Mouse (Mus musculus) forebrain, embryonic 15.5 days (tissue): ENCODE data around the gene Pard3b. TPM values are rescaled to one million over a fixed set of nuclear protein-coding genes. Genes with fewer than 3 reads are reported as not detected.

Experiments used
- ATAC-seq: fragments of 200-750 bp; cut with Nextera tagmentation; replicated peaks from 2 replicates; pipeline ENCODE4 v1.8.0; 2017; ENCODE audit warnings: mild to moderate bottlenecking, moderate TSS enrichment, moderate library complexity
- H3K27ac ChIP-seq: fragments of 300-500 bp; sonication (generic); replicated peaks from 2 replicates; pipeline ENCODE4 v1.5.1; 2015; ENCODE audit warnings: mild to moderate bottlenecking, inconsistent platforms
- H3K27me3 ChIP-seq: fragments of 300-500 bp; sonication (generic); 2 replicates; pipeline ENCODE4 v1.6.1; 2015; ENCODE audit warnings: inconsistent platforms
- H3K36me3 ChIP-seq: fragments of 300-500 bp; sonication (generic); 2 replicates; pipeline ENCODE4 v1.6.1; 2015; ENCODE audit warnings: mild to moderate bottlenecking, inconsistent platforms
- H3K4me1 ChIP-seq: fragments of 300-500 bp; sonication (generic); 2 replicates; pipeline ENCODE4 v1.6.1; 2015; ENCODE audit warnings: inconsistent platforms
- H3K4me2 ChIP-seq: fragments of 300-500 bp; sonication (generic); replicated peaks from 2 replicates; pipeline ENCODE4 v1.6.1; 2015; ENCODE audit warnings: mild to moderate bottlenecking, inconsistent platforms
- H3K4me3 ChIP-seq: fragments of 300-500 bp; sonication (generic); 2 replicates; pipeline ENCODE4 v1.5.1; 2015; ENCODE audit warnings: mild to moderate bottlenecking, inconsistent platforms
- H3K9ac ChIP-seq: fragments of 300-500 bp; sonication (generic); replicated peaks from 2 replicates; pipeline ENCODE4 v1.6.1; 2015; ENCODE audit warnings: mild to moderate bottlenecking, inconsistent platforms
- H3K9me3 ChIP-seq: fragments of 300-500 bp; sonication (generic); 2 replicates; pipeline ENCODE4 v1.6.1; 2016; ENCODE audit warnings: inconsistent platforms
- WGBS: fragments of 180-500 bp; shearing (Covaris S2); methylation state at CpG from one replicate; pipeline ENCODE4 v1.1.7; 2015; ENCODE audit warnings: mixed read lengths; 5-methylcytosine and 5-hydroxymethylcytosine counted together
- polyA plus RNA-seq: library from polyadenylated mRNA; unstranded; fragments of >200 nt; fragmentation: Nextera tagmentation; extraction: Ambion mirVana; gene quantifications from 2 replicates; pipeline ENCODE4 v1.2.1, GENCODE M21; 2015

Pard3b gene
- polyA plus RNA-seq, 1 experiment from 2014 or later, result 9.8 TPM

- Histone ChIP-seq H3K9me3 (no peaks in the 10 kb centered on the region), H3K4me2 (no peak overlapping the region), H3K4me1 (no peaks in the 10 kb centered on the region), H3K4me3 (no peak overlapping the region), H3K36me3 (no peaks in the 10 kb centered on the region), H3K27ac (no peak overlapping the region), H3K9ac (no peak overlapping the region), H3K27me3 (no peaks in the 10 kb centered on the region)
- WGBS, result 94% methylated on average over 10 of the region's 10 CpGs
- no peak for ATAC-seq
Measured at GRCm38 (mm10) chr1:62625819-62626505, 987.3 kb downstream of the Pard3b start.

- Histone ChIP-seq H3K36me3 (no peaks in the 10 kb centered on the region), H3K9me3 (no peaks in the 10 kb centered on the region), H3K27ac (no peak overlapping the region), H3K4me3 (no peak overlapping the region), H3K4me1 (no peaks in the 10 kb centered on the region), H3K4me2 (no peak overlapping the region), H3K9ac (no peak overlapping the region), H3K27me3 (no peaks in the 10 kb centered on the region)
- 40% methylated on average over 1 of the region's 1 CpGs for WGBS
- no peak for ATAC-seq
Measured at GRCm38 (mm10) chr1:62629952-62630351, 991.3 kb downstream of the Pard3b start.

GRCm38 (mm10) chr1:62631511-62632305, 993.1 kb downstream of the Pard3b start:
- H3K9me3 ChIP-seq, result no peaks in the 10 kb centered on the region
- no peak overlapping the region for H3K4me2 ChIP-seq
- H3K4me3 ChIP-seq, result no peak overlapping the region
- no peak for ATAC-seq
- no peak overlapping the region for H3K9ac ChIP-seq
- no peaks in the 10 kb centered on the region for H3K27me3 ChIP-seq
- no peaks in the 10 kb centered on the region for H3K36me3 ChIP-seq
- WGBS, result 64% methylated on average over 10 of the region's 10 CpGs
- H3K4me1 ChIP-seq, result no peaks in the 10 kb centered on the region
- no peak overlapping the region for H3K27ac ChIP-seq

- no peak for ATAC-seq
- Histone ChIP-seq H3K4me1 (no peaks in the 10 kb centered on the region), H3K4me3 (no peak overlapping the region), H3K27me3 (no peaks in the 10 kb centered on the region), H3K4me2 (no peak overlapping the region), H3K27ac (no peak overlapping the region), H3K9ac (no peak overlapping the region), H3K9me3 (no peaks in the 10 kb centered on the region), H3K36me3 (no peaks in the 10 kb centered on the region)
- 88% methylated on average over 2 of the region's 2 CpGs for WGBS
Measured at GRCm38 (mm10) chr1:62632886-62633285, 994.3 kb downstream of the Pard3b start.

- 75% methylated on average over 6 of the region's 6 CpGs for WGBS
Measured at GRCm38 (mm10) chr1:62635203-62635602, 996.6 kb downstream of the Pard3b start.

GRCm38 (mm10) chr1:62636906-62637673, 998.5 kb downstream of the Pard3b start:
- whole genome bisulfite sequencing, result 94% methylated on average over 6 of the region's 6 CpGs
- no peaks in the 10 kb centered on the region for H3K27me3 ChIP-seq
- no peak overlapping the region for H3K27ac ChIP-seq
- H3K36me3 ChIP-seq, result no peaks in the 10 kb centered on the region
- H3K4me2 ChIP-seq, result no peak overlapping the region
- no peaks in the 10 kb centered on the region for H3K4me1 ChIP-seq
- ATAC-seq, result no peak
- no peaks in the 10 kb centered on the region for H3K9me3 ChIP-seq
- H3K9ac ChIP-seq, result no peak overlapping the region
- H3K4me3 ChIP-seq, result no peak overlapping the region

More at GRCm38 (mm10) chr1:62635203-62635602, 996.6 kb downstream of the Pard3b start:
- no peak for ATAC-seq
- H3K4me3 ChIP-seq, result no peak overlapping the region
- no peaks in the 10 kb centered on the region for H3K27me3 ChIP-seq
- no peak overlapping the region for H3K9ac ChIP-seq
- H3K27ac ChIP-seq, result no peak overlapping the region
- H3K4me1 ChIP-seq, result no peaks in the 10 kb centered on the region
- no peak overlapping the region for H3K4me2 ChIP-seq
- H3K9me3 ChIP-seq, result no peaks in the 10 kb centered on the region
- H3K36me3 ChIP-seq, result no peaks in the 10 kb centered on the region

- Histone ChIP-seq H3K27ac (no peak overlapping the region), H3K9ac (no peak overlapping the region), H3K27me3 (no peaks in the 10 kb centered on the region), H3K9me3 (no peaks in the 10 kb centered on the region), H3K36me3 (no peaks in the 10 kb centered on the region), H3K4me3 (no peak overlapping the region), H3K4me2 (no peak overlapping the region), H3K4me1 (no peaks in the 10 kb centered on the region)
- no peak for ATAC-seq
- WGBS, result 88% methylated on average over 11 of the region's 11 CpGs
Measured at GRCm38 (mm10) chr1:62639012-62639411, 1000.4 kb downstream of the Pard3b start.

- no peak overlapping the region for H3K9ac ChIP-seq
- H3K36me3 ChIP-seq, result no peaks in the 10 kb centered on the region
- no peak overlapping the region for H3K27ac ChIP-seq
- 85% methylated on average over 4 of the region's 4 CpGs for WGBS
- ATAC-seq, result no peak
- no peak overlapping the region for H3K4me2 ChIP-seq
- H3K9me3 ChIP-seq, result no peaks in the 10 kb centered on the region
- no peak overlapping the region for H3K4me3 ChIP-seq
- H3K27me3 ChIP-seq, result no peaks in the 10 kb centered on the region
- no peaks in the 10 kb centered on the region for H3K4me1 ChIP-seq
Measured at GRCm38 (mm10) chr1:62639440-62639839, 1000.8 kb downstream of the Pard3b start.

GRCm38 (mm10) chr1:62644631-62645278, 1006.1 kb downstream of the Pard3b start:
- no peak overlapping the region for H3K4me2 ChIP-seq
- H3K4me3 ChIP-seq, result no peak overlapping the region
- 89% methylated on average over 8 of the region's 8 CpGs for WGBS
- no peak overlapping the region for H3K9ac ChIP-seq
- no peaks in the 10 kb centered on the region for H3K4me1 ChIP-seq
- H3K27me3 ChIP-seq, result no peaks in the 10 kb centered on the region
- H3K9me3 ChIP-seq, result no peaks in the 10 kb centered on the region
- H3K36me3 ChIP-seq, result no peaks in the 10 kb centered on the region
- no peak for ATAC-seq
- no peak overlapping the region for H3K27ac ChIP-seq

- H3K4me2 ChIP-seq, result no peak overlapping the region
- 95% methylated on average over 2 of the region's 2 CpGs for WGBS
- no peak overlapping the region for H3K27ac ChIP-seq
- no peak for ATAC-seq
- H3K4me1 ChIP-seq, result no peaks in the 10 kb centered on the region
- no peak overlapping the region for H3K9ac ChIP-seq
- H3K36me3 ChIP-seq, result no peaks in the 10 kb centered on the region
- H3K4me3 ChIP-seq, result no peak overlapping the region
- H3K9me3 ChIP-seq, result no peaks in the 10 kb centered on the region
- no peaks in the 10 kb centered on the region for H3K27me3 ChIP-seq
Measured at GRCm38 (mm10) chr1:62646812-62647211, 1008.2 kb downstream of the Pard3b start.

GRCm38 (mm10) chr1:62648116-62648515, 1009.5 kb downstream of the Pard3b start:
- Histone ChIP-seq H3K27ac (no peak overlapping the region), H3K27me3 (no peaks in the 10 kb centered on the region), H3K4me2 (no peak overlapping the region), H3K9me3 (no peaks in the 10 kb centered on the region), H3K4me1 (no peaks in the 10 kb centered on the region), H3K36me3 (no peaks in the 10 kb centered on the region), H3K4me3 (no peak overlapping the region), H3K9ac (no peak overlapping the region)
- WGBS, result 35% methylated on average over 6 of the region's 6 CpGs
- no peak for ATAC-seq

GRCm38 (mm10) chr1:62648591-62648990, 1010.0 kb downstream of the Pard3b start:
- no peak for ATAC-seq
- no peak overlapping the region for H3K4me2 ChIP-seq
- no peak overlapping the region for H3K27ac ChIP-seq
- H3K4me1 ChIP-seq, result no peaks in the 10 kb centered on the region
- no peaks in the 10 kb centered on the region for H3K27me3 ChIP-seq
- H3K9me3 ChIP-seq, result no peaks in the 10 kb centered on the region
- WGBS, result 44% methylated on average over 5 of the region's 5 CpGs
- no peak overlapping the region for H3K4me3 ChIP-seq
- H3K9ac ChIP-seq, result no peak overlapping the region
- no peaks in the 10 kb centered on the region for H3K36me3 ChIP-seq
